Mouse (Mus musculus) erythroblast, embryonic 14.5 days (primary cell): ENCODE results near the gene Pik3r5. TPM values are rescaled to one million over a fixed set of nuclear protein-coding genes. Genes with fewer than 3 reads are reported as not detected.

ENCODE experiments used
- H3K27me3 ChIP-seq: 2 replicates; pipeline ENCODE4 v1.6.1; 2012; ENCODE audit warnings: inconsistent platforms; ENCODE audit not compliant: control insufficient read depth
- H3K36me3 ChIP-seq: 2 replicates; pipeline ENCODE4 v1.6.1; 2012; ENCODE audit warnings: mild to moderate bottlenecking, inconsistent platforms; ENCODE audit not compliant: control insufficient read depth
- H3K4me1 ChIP-seq: 2 replicates; pipeline ENCODE4 v1.6.1; 2012; ENCODE audit warnings: inconsistent platforms; ENCODE audit not compliant: control insufficient read depth
- H3K4me3 ChIP-seq: replicated peaks from 2 replicates; pipeline ENCODE3; 2012; ENCODE audit warnings: moderate library complexity, mild to moderate bottlenecking, inconsistent platforms
- H3K9me3 ChIP-seq: 2 replicates; pipeline ENCODE4 v1.6.1; 2012; ENCODE audit warnings: low read length, inconsistent platforms, mixed read lengths; ENCODE audit not compliant: control insufficient read depth
- GATA1 ChIP-seq: IDR thresholded peaks from 2 replicates; pipeline ENCODE4 v1.6.1; 2012; ENCODE audit warnings: low read length, inconsistent platforms, mixed read lengths
- TAL1 ChIP-seq: IDR thresholded peaks from 3 replicates; pipeline ENCODE4 v1.6.1; 2012; ENCODE audit warnings: low read length, inconsistent platforms, mixed read lengths
- polyA plus RNA-seq: library from polyadenylated mRNA; stranded (reverse); fragments of >175 nt; gene quantifications from 2 replicates; pipeline ENCODE4 v1.2.3, GENCODE M21; 2012

Pik3r5 gene
- polyA plus RNA-seq, 1 experiment: 0.04 TPM

GRCm38 (mm10) chr11:68387971-68388654 lies 43.8 kb upstream of the Pik3r5 start:
- Histone ChIP-seq H3K36me3 (no peaks in the 10 kb centered on the region), H3K4me3 (no peak overlapping the region), H3K9me3 (no peaks in the 10 kb centered on the region; the same call in 1 of the 2 replicates), H3K4me1 (no peaks in the 10 kb centered on the region), H3K27me3 (peaks cover 98% of the 10 kb centered on the region)
- no peak for TF ChIP-seq GATA1
- no peak for TF ChIP-seq TAL1

- TF ChIP-seq TAL1: no peak
- no peak for TF ChIP-seq GATA1
- Histone ChIP-seq H3K4me3 (no peak overlapping the region), H3K4me1 (no peaks in the 10 kb centered on the region), H3K36me3 (no peaks in the 10 kb centered on the region), H3K27me3 (peaks cover 94% of the 10 kb centered on the region), H3K9me3 (no peaks in the 10 kb centered on the region; the same call in 1 of the 2 replicates)
These were observed 43.3 kb upstream of the Pik3r5 start for GRCm38 (mm10) chr11:68388655-68389015.

- H3K36me3 ChIP-seq: no peaks in the 10 kb centered on the region
- H3K27me3 ChIP-seq: peaks cover 92% of the 10 kb centered on the region
- no peak overlapping the region for H3K4me3 ChIP-seq
- H3K4me1 ChIP-seq: no peaks in the 10 kb centered on the region
- no peak for TF ChIP-seq TAL1
- no peak for TF ChIP-seq GATA1
- no peaks in the 10 kb centered on the region; the same call in 1 of the 2 replicates for H3K9me3 ChIP-seq
These were observed 42.3 kb upstream of the Pik3r5 start for GRCm38 (mm10) chr11:68389621-68390020.

GRCm38 (mm10) chr11:68390381-68391287 lies 41.3 kb upstream of the Pik3r5 start:
- TF ChIP-seq GATA1 (no peak), TAL1 (no peak)
- Histone ChIP-seq H3K27me3 (peaks cover 92% of the 10 kb centered on the region), H3K9me3 (no peaks in the 10 kb centered on the region; the same call in 1 of the 2 replicates), H3K4me3 (no peak overlapping the region), H3K4me1 (no peaks in the 10 kb centered on the region), H3K36me3 (no peaks in the 10 kb centered on the region)

- TF ChIP-seq GATA1: no peak
- Histone ChIP-seq H3K36me3 (no peaks in the 10 kb centered on the region), H3K9me3 (no peaks in the 10 kb centered on the region), H3K4me3 (no peak overlapping the region), H3K27me3 (peaks cover 92% of the 10 kb centered on the region), H3K4me1 (no peaks in the 10 kb centered on the region)
These were observed 37.9 kb upstream of the Pik3r5 start for GRCm38 (mm10) chr11:68393897-68394490.

- H3K4me3 ChIP-seq: no peak overlapping the region
- TF ChIP-seq GATA1 (no peak), TAL1 (no peak)
- H3K36me3 ChIP-seq: no peaks in the 10 kb centered on the region
- peaks cover 92% of the 10 kb centered on the region for H3K27me3 ChIP-seq
- no peaks in the 10 kb centered on the region for H3K4me1 ChIP-seq
- H3K9me3 ChIP-seq: no peaks in the 10 kb centered on the region
These were observed 37.2 kb upstream of the Pik3r5 start for GRCm38 (mm10) chr11:68394749-68395148.

- no peak for TF ChIP-seq TAL1
- TF ChIP-seq GATA1: no peak
- Histone ChIP-seq H3K27me3 (peaks cover 94% of the 10 kb centered on the region), H3K4me3 (no peak overlapping the region), H3K9me3 (no peaks in the 10 kb centered on the region), H3K36me3 (no peaks in the 10 kb centered on the region), H3K4me1 (no peaks in the 10 kb centered on the region)
These were observed 36.4 kb upstream of the Pik3r5 start for GRCm38 (mm10) chr11:68395546-68395945.

GRCm38 (mm10) chr11:68398891-68399547 lies 32.9 kb upstream of the Pik3r5 start:
- Histone ChIP-seq H3K4me3 (no peak overlapping the region), H3K27me3 (peaks cover 91% of the 10 kb centered on the region), H3K4me1 (no peaks in the 10 kb centered on the region), H3K9me3 (no peaks in the 10 kb centered on the region), H3K36me3 (no peaks in the 10 kb centered on the region)
- TF ChIP-seq TAL1 (no peak), GATA1 (no peak)
